Mouse (Mus musculus): Measurements from ENCODE around the gene Arhgap45.

GRCm38 (mm10) chr10:79987771-79988505, 28.5 kb upstream of the Arhgap45 start:
- TF ChIP-seq CTCF (IDR thresholded peaks at IDR 0.05; ENCODE audit: borderline replicate concordance, insufficient read depth, low read length) (no peak), POLR2A (IDR thresholded peaks at IDR 0.05; ENCODE audit: low read depth, low read length) (peak; percentile 61)

Data from embryonic fibroblast, embryonic 13.5 days (primary cell).